Mouse (Mus musculus) embryonic facial prominence, embryonic 13.5 days (tissue): ENCODE measurements around the gene Cars. TPM values are rescaled to one million over a fixed set of nuclear protein-coding genes. Genes with fewer than 3 reads are reported as not detected.
"Not testable (repeated sequence)": the region's sequence is repeated elsewhere in the genome, so short reads cannot be mapped to it uniquely, and the experiment has no call there.

Experiments
- ATAC-seq: fragments of 200-750 bp; cut with Nextera tagmentation; 2 replicates; pipeline ENCODE4 v1.8.0; 2017; ENCODE audit warnings: low read depth; ENCODE audit not compliant: insufficient number of reproducible peaks, insufficient read depth, low FRiP score, low TSS enrichment
- H3K27ac ChIP-seq: fragments of 300-500 bp; sonication (generic); 2 replicates; pipeline ENCODE4 v1.5.1; 2015; ENCODE audit warnings: moderate library complexity, mild to moderate bottlenecking, inconsistent platforms
- H3K27me3 ChIP-seq: fragments of 300-500 bp; sonication (generic); 2 replicates; pipeline ENCODE4 v1.6.1; 2015; ENCODE audit warnings: mild to moderate bottlenecking, inconsistent platforms
- H3K36me3 ChIP-seq: fragments of 300-500 bp; sonication (generic); 2 replicates; pipeline ENCODE4 v1.6.1; 2015; ENCODE audit warnings: mild to moderate bottlenecking, inconsistent platforms
- H3K4me1 ChIP-seq: fragments of 300-500 bp; sonication (generic); 2 replicates; pipeline ENCODE4 v1.6.1; 2015; ENCODE audit warnings: inconsistent platforms
- H3K4me2 ChIP-seq: fragments of 300-500 bp; sonication (generic); 2 replicates; pipeline ENCODE4 v1.6.1; 2015; ENCODE audit warnings: moderate library complexity, mild to moderate bottlenecking, inconsistent platforms
- H3K4me3 ChIP-seq: fragments of 300-500 bp; sonication (generic); 2 replicates; pipeline ENCODE4 v1.5.1; 2015; ENCODE audit warnings: mild to moderate bottlenecking, inconsistent platforms
- H3K9ac ChIP-seq: fragments of 300-500 bp; sonication (generic); 2 replicates; pipeline ENCODE4 v1.6.1; 2015; ENCODE audit warnings: mild to moderate bottlenecking, inconsistent platforms
- H3K9me3 ChIP-seq: fragments of 300-500 bp; sonication (generic); 2 replicates; pipeline ENCODE4 v1.6.1; 2016; ENCODE audit warnings: inconsistent platforms
- WGBS: fragments of 180-500 bp; shearing (Covaris S2); methylation state at CpG from one replicate; pipeline ENCODE4 v1.1.7; 2015; ENCODE audit warnings: mixed read lengths; 5-methylcytosine and 5-hydroxymethylcytosine counted together
- polyA plus RNA-seq: library from polyadenylated mRNA; unstranded; fragments of >200 nt; fragmentation: Nextera tagmentation; extraction: Ambion mirVana; gene quantifications from 2 replicates; pipeline ENCODE4 v1.2.1, GENCODE M21; 2015

Gene Cars
- 59.2 and 61.8 TPM in 2 replicates for polyA plus RNA-seq

DNA sequence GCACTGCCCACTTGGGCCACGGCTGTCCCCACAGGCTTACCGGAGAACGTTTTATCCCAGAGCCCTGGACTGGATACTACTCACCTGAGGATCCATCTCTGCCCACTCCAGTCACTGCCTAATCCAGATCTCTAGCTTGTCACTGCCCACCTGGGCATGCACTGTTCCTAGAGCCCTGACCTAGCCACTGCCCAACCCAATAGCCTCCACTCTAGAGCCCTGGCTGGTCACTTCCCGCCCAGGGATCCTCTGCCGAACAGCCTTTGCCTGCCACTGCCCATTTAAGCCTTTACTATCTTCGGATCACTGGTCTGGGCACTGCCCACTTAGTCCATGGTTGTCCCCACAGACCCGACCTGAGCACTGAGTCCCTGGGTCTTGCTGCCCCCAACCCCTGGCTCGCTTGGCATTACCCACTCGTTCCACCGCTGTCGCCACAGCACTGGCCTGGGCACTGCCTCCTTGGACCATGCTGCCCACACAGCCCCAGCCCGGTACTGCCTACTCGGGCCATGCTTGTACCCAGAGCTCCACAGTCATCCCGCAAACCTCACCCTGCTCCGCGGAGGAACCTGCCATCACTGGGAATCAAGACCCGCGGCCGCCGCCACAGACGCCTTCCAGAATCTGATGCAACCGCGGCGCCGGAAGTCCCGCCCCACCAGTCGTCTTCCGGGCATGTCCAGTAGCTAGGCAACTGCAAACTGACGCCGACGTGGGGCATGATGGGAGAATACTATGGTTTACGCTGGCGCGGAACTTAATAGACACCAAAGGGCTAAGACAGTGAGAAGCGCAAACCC lies at the start of gene Cars:
TSS of gene Cars (minus strand) at position 663 of the 803 bp plus-strand sequence.
- Histone ChIP-seq H3K4me3 (peak within 1 kb of the TSS; percentile 95), H3K9ac (peak within 1 kb of the TSS; percentile 94), H3K4me1 (peaks cover 18% of the 10 kb centered on the region), H3K36me3 (0 out of 2 replicates have a peak, but pooled peaks cover 12% of the 10 kb centered on the region), H3K4me2 (peak within 1 kb of the TSS; percentile 97), H3K9me3 (no peaks in the 10 kb centered on the region), H3K27me3 (no peaks in the 10 kb centered on the region), H3K27ac (peak within 1 kb of the TSS; percentile 55; the same call in 1 of the 2 replicates)
- ATAC-seq, result peak; percentile 97
- 2% methylated on average over 35 of the region's 35 CpGs for WGBS

- peak within 1 kb of the TSS; percentile 76 for H3K9ac ChIP-seq
- 1% methylated on average over 39 of the region's 39 CpGs for WGBS
- ATAC-seq, result peak; percentile 84
- peak within 1 kb of the TSS; percentile 64 for H3K4me3 ChIP-seq
- no peaks in the 10 kb centered on the region for H3K4me1 ChIP-seq
- peaks cover 7% of the 10 kb centered on the region; the same call in 1 of the 2 replicates for H3K9me3 ChIP-seq
- no peaks in the 10 kb centered on the region for H3K27me3 ChIP-seq
- H3K27ac ChIP-seq, result no peak within 1 kb of the TSS
- H3K36me3 ChIP-seq, result no peaks in the 10 kb centered on the region
- H3K4me2 ChIP-seq, result peak within 1 kb of the TSS; percentile 71
Measured at GRCm38 (mm10) chr7:143649034-143649768, 49.3 kb upstream of the Cars start, which contains the start of gene Tnfrsf22. TSS of gene Tnfrsf22 (minus strand) at chr7:143649661.

GRCm38 (mm10) chr7:143643949-143644348 lies 44.1 kb upstream of the Cars start:
- not testable (repeated sequence) for H3K27me3 ChIP-seq, H3K27ac ChIP-seq, H3K36me3 ChIP-seq, H3K4me3 ChIP-seq, H3K4me1 ChIP-seq, H3K4me2 ChIP-seq, ATAC-seq, H3K9me3 ChIP-seq, H3K9ac ChIP-seq
- WGBS, result 91% methylated on average over 2 of the region's 2 CpGs

DNA sequence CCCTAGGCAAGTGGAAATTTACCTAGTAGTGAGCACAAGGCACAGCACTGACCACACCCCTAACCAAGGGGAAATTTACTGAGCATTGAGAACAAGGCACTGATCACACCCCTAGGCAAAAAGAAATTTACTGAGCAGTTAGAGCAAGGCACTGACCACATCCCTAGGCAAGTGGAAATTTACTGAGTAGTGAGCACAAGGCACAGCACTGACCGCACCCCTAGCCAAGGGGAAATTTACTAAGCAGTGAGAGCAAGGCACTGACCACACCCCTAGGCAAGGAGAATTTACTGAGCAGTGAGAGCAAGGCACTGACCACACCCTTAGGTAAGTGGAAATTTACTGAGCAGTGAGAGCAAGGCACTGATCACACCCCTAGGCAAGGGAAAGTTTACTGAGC lies 36.8 kb upstream of the Cars start:
- 88% methylated on average over 1 of the region's 1 CpGs for WGBS
- Histone ChIP-seq H3K9me3 (no peaks in the 10 kb centered on the region), H3K4me1 (no peaks in the 10 kb centered on the region), H3K27me3 (no peaks in the 10 kb centered on the region), H3K9ac (no peak overlapping the region), H3K4me3 (no peak overlapping the region), H3K4me2 (no peak overlapping the region), H3K27ac (no peak overlapping the region), H3K36me3 (peaks cover 6% of the 10 kb centered on the region)
- no peak for ATAC-seq

DNA sequence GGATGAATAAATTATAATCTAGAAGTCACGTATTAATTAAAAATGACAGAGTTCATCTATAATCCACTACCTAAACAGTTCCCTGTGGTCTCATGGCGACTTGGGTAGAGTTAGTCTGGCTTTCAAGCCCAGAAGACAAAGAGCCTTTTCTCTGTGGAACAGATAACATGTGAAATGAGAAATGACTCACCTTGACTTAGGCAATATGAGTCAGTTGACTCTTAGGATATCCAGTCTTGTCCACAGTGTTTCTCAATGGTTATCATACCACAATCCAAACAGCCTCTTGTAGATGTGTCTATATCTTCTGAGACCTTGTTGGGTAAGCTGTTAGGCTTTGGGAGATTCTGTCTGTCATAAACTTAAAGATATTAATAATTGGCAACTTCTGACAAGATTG lies 31.6 kb upstream of the Cars start:
- no peak for ATAC-seq
- no peak overlapping the region for H3K9ac ChIP-seq
- no peak overlapping the region for H3K27ac ChIP-seq
- 72% methylated on average over 2 of the region's 2 CpGs for WGBS
- no peak overlapping the region for H3K4me3 ChIP-seq
- no peaks in the 10 kb centered on the region; the same call in 1 of the 2 replicates for H3K36me3 ChIP-seq
- no peaks in the 10 kb centered on the region for H3K4me1 ChIP-seq
- H3K27me3 ChIP-seq, result no peaks in the 10 kb centered on the region
- no peak overlapping the region for H3K4me2 ChIP-seq
- H3K9me3 ChIP-seq, result no peaks in the 10 kb centered on the region

- Histone ChIP-seq H3K27me3 (no peaks in the 10 kb centered on the region), H3K27ac (no peak overlapping the region), H3K4me2 (no peak overlapping the region), H3K4me3 (no peak overlapping the region), H3K36me3 (no peaks in the 10 kb centered on the region), H3K9me3 (no peaks in the 10 kb centered on the region), H3K9ac (no peak overlapping the region), H3K4me1 (no peaks in the 10 kb centered on the region)
- 59% methylated on average over 1 of the region's 1 CpGs for WGBS
- no peak for ATAC-seq
Measured at GRCm38 (mm10) chr7:143629501-143629900, 29.6 kb upstream of the Cars start.

DNA sequence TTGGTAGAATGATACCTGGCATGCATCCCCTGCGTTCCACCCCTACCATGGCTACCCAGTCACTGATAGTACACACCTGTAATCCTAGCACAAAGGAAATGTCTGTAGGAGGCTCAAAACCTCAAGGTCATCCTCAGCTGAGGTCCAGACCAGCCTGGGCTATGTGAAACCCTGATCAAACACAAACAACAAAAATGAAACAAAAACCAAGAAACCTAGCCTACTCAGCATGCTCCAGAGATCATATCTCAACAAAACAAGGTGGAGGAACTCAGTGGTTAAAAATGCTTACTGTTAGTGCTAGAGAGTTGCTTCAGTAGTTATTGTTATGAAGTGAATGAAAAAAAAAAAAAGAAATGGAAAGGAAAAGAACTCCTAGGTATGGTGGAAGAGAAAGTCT lies 28.6 kb upstream of the Cars start, which contains the start of gene Tnfrsf26:
TSS of gene Tnfrsf26 (minus strand) at position 183 of the 400 bp plus-strand sequence.
- Histone ChIP-seq H3K9ac (no peak within 1 kb of the TSS), H3K27me3 (no peaks in the 10 kb centered on the region)

GRCm38 (mm10) chr7:143627555-143628286 lies 27.8 kb upstream of the Cars start:
- Histone ChIP-seq H3K4me3 (no peak overlapping the region), H3K4me1 (no peaks in the 10 kb centered on the region), H3K9me3 (no peaks in the 10 kb centered on the region), H3K27me3 (no peaks in the 10 kb centered on the region), H3K27ac (no peak overlapping the region), H3K36me3 (no peaks in the 10 kb centered on the region), H3K9ac (no peak overlapping the region), H3K4me2 (no peak overlapping the region)
- WGBS, result 61% methylated on average over 10 of the region's 10 CpGs
- no peak for ATAC-seq

More for the DNA sequence above, 28.6 kb upstream of the Cars start, which contains the start of gene Tnfrsf26:
- no peak for ATAC-seq
- Histone ChIP-seq H3K27ac (no peak within 1 kb of the TSS), H3K4me2 (no peak within 1 kb of the TSS), H3K9me3 (no peaks in the 10 kb centered on the region), H3K36me3 (no peaks in the 10 kb centered on the region), H3K4me1 (no peaks in the 10 kb centered on the region), H3K4me3 (no peak within 1 kb of the TSS)
- 92% methylated on average over 1 of the region's 1 CpGs for WGBS

GRCm38 (mm10) chr7:143626178-143626577 lies 26.3 kb upstream of the Cars start:
- WGBS, result 63% methylated on average over 2 of the region's 2 CpGs
- Histone ChIP-seq H3K4me1 (no peaks in the 10 kb centered on the region), H3K36me3 (no peaks in the 10 kb centered on the region), H3K4me3 (no peak overlapping the region), H3K9ac (no peak overlapping the region), H3K9me3 (no peaks in the 10 kb centered on the region), H3K27ac (no peak overlapping the region), H3K4me2 (no peak overlapping the region), H3K27me3 (no peaks in the 10 kb centered on the region)
- ATAC-seq, result no peak

DNA sequence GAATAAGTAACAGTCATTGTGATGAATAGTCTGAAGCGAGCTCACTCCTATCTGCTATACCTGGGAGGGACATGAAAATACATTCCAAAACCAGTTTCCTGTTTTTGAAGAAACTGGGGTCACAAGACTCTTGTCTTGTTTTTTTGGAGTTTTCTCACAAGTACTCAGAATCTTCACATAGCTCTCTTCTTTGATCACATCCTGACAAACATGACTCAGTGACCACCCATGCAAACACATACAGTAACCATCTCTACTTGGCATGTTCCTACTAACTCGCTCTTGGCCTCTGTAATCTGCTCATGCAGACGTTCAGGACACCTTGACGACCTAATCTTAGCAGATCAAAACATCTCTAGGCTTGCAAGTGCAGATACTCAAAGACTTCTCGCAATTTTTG lies 25.3 kb upstream of the Cars start:
- no peaks in the 10 kb centered on the region for H3K27me3 ChIP-seq
- no peak overlapping the region for H3K4me3 ChIP-seq
- H3K4me1 ChIP-seq, result no peaks in the 10 kb centered on the region
- no peak overlapping the region for H3K27ac ChIP-seq
- no peaks in the 10 kb centered on the region for H3K9me3 ChIP-seq
- H3K4me2 ChIP-seq, result no peak overlapping the region
- 64% methylated on average over 5 of the region's 5 CpGs for WGBS
- no peaks in the 10 kb centered on the region for H3K36me3 ChIP-seq
- no peak for ATAC-seq
- no peak overlapping the region for H3K9ac ChIP-seq

DNA sequence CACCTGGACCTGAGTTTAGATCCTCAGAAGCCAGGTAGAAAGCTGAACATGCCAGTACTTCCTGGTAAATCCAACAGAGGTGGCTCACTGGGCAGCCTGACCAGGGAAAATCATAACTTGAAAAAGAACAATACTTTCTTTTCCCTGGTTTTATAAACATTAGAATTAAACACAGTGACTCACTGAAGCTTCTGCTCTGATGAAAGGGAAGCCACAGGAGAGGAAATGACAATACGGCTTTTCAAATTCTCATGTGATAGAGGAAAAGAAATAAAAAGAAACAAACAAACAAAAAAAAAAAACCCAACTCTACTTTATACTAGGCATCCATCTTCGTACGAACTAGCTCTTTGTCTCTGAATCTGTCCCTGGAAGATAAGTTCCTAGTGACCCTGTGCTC lies 24.7 kb upstream of the Cars start:
- H3K9ac ChIP-seq, result no peak overlapping the region
- no peaks in the 10 kb centered on the region for H3K9me3 ChIP-seq
- no peaks in the 10 kb centered on the region for H3K27me3 ChIP-seq
- H3K36me3 ChIP-seq, result no peaks in the 10 kb centered on the region
- H3K4me2 ChIP-seq, result no peak overlapping the region
- H3K4me1 ChIP-seq, result no peaks in the 10 kb centered on the region
- WGBS, result 86% methylated on average over 3 of the region's 3 CpGs
- H3K4me3 ChIP-seq, result no peak overlapping the region
- no peak overlapping the region for H3K27ac ChIP-seq
- ATAC-seq, result no peak
